Mouse (Mus musculus) cerebellum, adult 9-10 months (tissue): ENCODE data around the gene Ppm1m.

Source experiments
- DNase-seq: peaks from one replicate; pipeline ENCODE4 v3.0.0; 2022

Ppm1m gene

GRCm38 (mm10) chr9:106199535-106200272, at the start of gene Ppm1m:
Ppm1m (minus strand) TSS chr9:106199746.
- DNase-seq = peak; percentile 43

GRCm38 (mm10) chr9:106242813-106243488, 43.4 kb upstream of the Ppm1m start:
- DNase-seq = peak; percentile 89

GRCm38 (mm10) chr9:106241541-106242164, 42.1 kb upstream of the Ppm1m start:
- no peak for DNase-seq

- no peak for DNase-seq
Observed at GRCm38 (mm10) chr9:106237878-106238277, 38.3 kb upstream of the Ppm1m start.

GRCm38 (mm10) chr9:106237401-106237800, 37.9 kb upstream of the Ppm1m start:
- no peak for DNase-seq

GRCm38 (mm10) chr9:106236818-106237211, 37.3 kb upstream of the Ppm1m start:
- DNase-seq = no peak

GRCm38 (mm10) chr9:106236156-106236817, 36.7 kb upstream of the Ppm1m start:
- DNase-seq = no peak

GRCm38 (mm10) chr9:106235194-106235830, 35.8 kb upstream of the Ppm1m start:
- no peak for DNase-seq

GRCm38 (mm10) chr9:106233953-106234352, 34.4 kb upstream of the Ppm1m start:
- DNase-seq = no peak

- DNase-seq = no peak
Observed at GRCm38 (mm10) chr9:106232956-106233355, 33.4 kb upstream of the Ppm1m start.

- no peak for DNase-seq
Observed at GRCm38 (mm10) chr9:106231816-106232215, 32.3 kb upstream of the Ppm1m start.

GRCm38 (mm10) chr9:106231220-106231619, 31.7 kb upstream of the Ppm1m start:
- no peak for DNase-seq

GRCm38 (mm10) chr9:106230734-106231106, 31.2 kb upstream of the Ppm1m start:
- DNase-seq = no peak

- DNase-seq = no peak
Observed at GRCm38 (mm10) chr9:106230051-106230733, 30.6 kb upstream of the Ppm1m start.

GRCm38 (mm10) chr9:106227790-106228429, 28.4 kb upstream of the Ppm1m start:
- DNase-seq = no peak

- DNase-seq = no peak
Observed at GRCm38 (mm10) chr9:106226151-106226682, 26.7 kb upstream of the Ppm1m start.

GRCm38 (mm10) chr9:106225469-106226150, 26.1 kb upstream of the Ppm1m start:
- no peak for DNase-seq

GRCm38 (mm10) chr9:106222994-106223393, 23.4 kb upstream of the Ppm1m start:
- no peak for DNase-seq

GRCm38 (mm10) chr9:106222261-106222851, 22.8 kb upstream of the Ppm1m start, which contains the start of gene Tlr9:
Tlr9 (plus strand) TSS chr9:106222598.
- DNase-seq = no peak

GRCm38 (mm10) chr9:106220894-106221523, 21.5 kb upstream of the Ppm1m start:
- DNase-seq = no peak
